Mouse (Mus musculus) E14TG2a.4 (cell line): Measurements from ENCODE around the gene Mrpl37.
A peak's percentile ranks its signal among the peaks of the same experiment; 100 is the strongest.

Experiments
- H3K27me3 ChIP-seq: 2 replicates; pipeline ENCODE4 v1.6.1; 2014; ENCODE audit warnings: low read length, control low read depth; ENCODE audit not compliant: insufficient read depth
- H3K36me3 ChIP-seq: 2 replicates; pipeline ENCODE4 v1.6.1; 2014; ENCODE audit warnings: low read length, control low read depth; ENCODE audit not compliant: insufficient read depth
- H3K4me1 ChIP-seq: replicated peaks from 2 replicates; pipeline ENCODE4 v1.6.1; 2014; ENCODE audit warnings: low read depth, low read length, control low read depth
- H3K4me3 ChIP-seq: replicated peaks from 2 replicates; pipeline ENCODE4 v1.5.1; 2014; ENCODE audit warnings: mild to moderate bottlenecking, low read length
- H3K9me3 ChIP-seq: 2 replicates; pipeline ENCODE4 v1.6.1; 2014; ENCODE audit warnings: low read length, control low read depth
- CTCF ChIP-seq: conservative IDR thresholded peaks from 2 replicates; pipeline ENCODE4 v1.5.1; 2014; ENCODE audit warnings: low read length
- NANOG ChIP-seq: IDR thresholded peaks from 2 replicates; pipeline ENCODE4 v1.6.1; 2014; ENCODE audit warnings: borderline replicate concordance, low read length, mixed read lengths
- POU5F1 ChIP-seq: IDR thresholded peaks from 2 replicates; pipeline ENCODE4 v1.6.1; 2014; ENCODE audit warnings: low read length, borderline replicate concordance

Gene Mrpl37

DNA sequence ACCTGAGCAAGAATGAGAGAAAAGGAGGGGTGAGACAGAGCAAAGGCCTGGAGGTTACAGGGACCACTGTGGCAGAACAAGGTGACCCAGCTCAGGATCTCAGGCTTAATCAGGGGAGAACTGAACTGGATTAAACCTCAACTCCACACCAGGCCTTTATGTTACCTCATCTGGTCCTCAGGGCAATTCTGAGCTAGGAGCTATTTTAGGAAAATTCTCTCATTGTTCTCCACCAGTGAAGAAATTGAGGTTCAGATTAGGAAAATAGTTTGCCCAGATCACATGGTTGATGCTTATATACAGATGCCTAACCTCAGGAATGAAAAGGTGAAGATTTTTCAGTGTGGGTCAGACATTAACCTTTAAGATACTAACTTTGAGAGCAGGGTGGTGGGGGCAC, 13.0 kb upstream of the Mrpl37 start:
- TF ChIP-seq CTCF: no peak
- TF ChIP-seq NANOG: no peak
- no peak for TF ChIP-seq POU5F1
- Histone ChIP-seq H3K4me1 (peaks cover 5% of the 10 kb centered on the region), H3K4me3 (no peak overlapping the region), H3K36me3 (no peaks in the 10 kb centered on the region), H3K9me3 (no peaks in the 10 kb centered on the region), H3K27me3 (no peaks in the 10 kb centered on the region)

DNA sequence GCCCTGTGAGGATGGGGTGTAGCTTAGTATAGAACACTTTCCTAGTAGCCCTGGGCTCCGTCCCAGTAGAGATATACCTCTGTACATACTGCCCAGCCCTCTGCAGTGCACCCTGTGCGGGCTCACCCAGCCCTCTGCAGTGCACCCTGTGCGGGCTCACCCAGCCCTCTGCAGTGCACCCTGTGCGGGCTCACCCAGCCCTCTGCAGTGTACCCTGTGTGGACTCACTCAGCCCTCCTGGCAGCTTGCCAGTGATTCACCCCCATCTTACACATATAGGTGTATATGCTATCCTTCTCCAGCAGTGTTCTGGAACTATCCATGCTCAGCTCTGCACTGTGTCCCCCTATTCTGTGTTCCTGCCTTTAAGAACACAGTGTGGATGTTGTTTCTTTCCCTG, 12.2 kb upstream of the Mrpl37 start:
- H3K4me1 ChIP-seq: no peaks in the 10 kb centered on the region
- TF ChIP-seq NANOG: no peak
- no peak for TF ChIP-seq POU5F1
- TF ChIP-seq CTCF: no peak
- no peaks in the 10 kb centered on the region for H3K9me3 ChIP-seq
- H3K27me3 ChIP-seq: no peaks in the 10 kb centered on the region
- no peaks in the 10 kb centered on the region for H3K36me3 ChIP-seq
- H3K4me3 ChIP-seq: no peak overlapping the region

DNA sequence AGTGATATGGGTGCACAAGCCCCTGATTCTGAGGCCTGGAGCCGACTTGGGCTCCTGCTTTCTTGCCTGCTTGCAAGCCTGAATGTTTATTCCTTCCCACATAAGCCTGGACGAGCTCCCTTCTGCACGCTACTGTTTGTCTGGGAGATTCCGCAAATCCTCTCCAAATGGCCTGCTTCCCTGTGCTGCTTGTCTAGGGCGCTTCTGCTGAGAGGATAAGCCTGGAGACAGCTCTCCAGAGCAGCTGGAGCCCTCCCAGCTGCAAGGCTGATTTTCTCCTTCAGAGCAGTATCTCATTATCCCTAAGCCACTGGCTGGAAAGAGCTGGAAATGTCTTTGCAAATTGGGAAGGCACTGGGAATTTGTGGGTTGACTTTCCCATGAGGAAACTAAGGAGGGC, 8.8 kb upstream of the Mrpl37 start:
- H3K4me3 ChIP-seq: no peak overlapping the region
- no peak for TF ChIP-seq POU5F1
- TF ChIP-seq NANOG: no peak
- TF ChIP-seq CTCF: no peak
- no peaks in the 10 kb centered on the region for H3K9me3 ChIP-seq
- H3K4me1 ChIP-seq: no peaks in the 10 kb centered on the region
- no peaks in the 10 kb centered on the region for H3K27me3 ChIP-seq
- H3K36me3 ChIP-seq: no peaks in the 10 kb centered on the region

- no peaks in the 10 kb centered on the region for H3K36me3 ChIP-seq
- H3K4me3 ChIP-seq: no peak overlapping the region
- H3K27me3 ChIP-seq: no peaks in the 10 kb centered on the region
- TF ChIP-seq CTCF (no peak), NANOG (no peak), POU5F1 (no peak)
- no peaks in the 10 kb centered on the region for H3K9me3 ChIP-seq
- peaks cover 18% of the 10 kb centered on the region for H3K4me1 ChIP-seq
Measured at GRCm38 (mm10) chr4:107072343-107072742, 5.7 kb upstream of the Mrpl37 start.

DNA sequence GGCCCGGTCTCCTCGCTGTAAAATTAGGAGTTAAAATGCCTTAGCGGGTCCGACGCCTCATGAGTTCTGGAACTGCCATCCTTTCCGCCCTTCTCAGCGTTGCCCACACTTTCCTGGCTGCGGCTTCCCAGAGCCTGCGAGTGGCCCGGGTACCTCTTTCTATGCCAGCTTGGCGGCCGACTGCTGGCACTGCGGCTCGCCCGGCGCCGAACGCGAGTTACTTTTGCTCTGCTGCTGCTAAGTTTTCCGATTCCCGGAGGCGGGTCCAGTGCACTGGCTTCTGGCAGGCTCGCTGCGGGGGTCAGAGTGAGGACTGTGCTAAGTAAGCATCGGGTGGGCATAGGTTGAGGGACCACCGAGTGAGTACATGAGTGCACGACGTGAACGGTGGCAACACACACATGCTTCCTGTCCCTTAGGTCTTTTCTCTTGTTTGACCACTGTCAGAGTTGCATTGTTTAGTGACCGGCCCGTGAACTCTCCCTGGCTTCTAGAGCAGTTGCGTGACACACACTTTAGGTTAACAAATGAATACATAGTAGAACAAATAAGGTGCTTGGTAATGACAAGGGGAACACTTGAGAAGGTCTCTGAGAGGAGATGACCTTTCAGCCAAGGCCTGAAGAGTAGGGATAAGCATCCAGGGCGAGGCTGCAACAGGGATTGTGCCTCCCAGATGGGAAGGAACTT, 628 bp upstream of the Mrpl37 start:
- Histone ChIP-seq H3K36me3 (peaks cover 34% of the 10 kb centered on the region), H3K4me3 (peak overlapping the region; percentile 96), H3K4me1 (peaks cover 30% of the 10 kb centered on the region), H3K9me3 (no peaks in the 10 kb centered on the region), H3K27me3 (no peaks in the 10 kb centered on the region)
- peak; percentile 36; the same call in 1 of the 2 replicates for TF ChIP-seq NANOG
- no peak for TF ChIP-seq CTCF

DNA sequence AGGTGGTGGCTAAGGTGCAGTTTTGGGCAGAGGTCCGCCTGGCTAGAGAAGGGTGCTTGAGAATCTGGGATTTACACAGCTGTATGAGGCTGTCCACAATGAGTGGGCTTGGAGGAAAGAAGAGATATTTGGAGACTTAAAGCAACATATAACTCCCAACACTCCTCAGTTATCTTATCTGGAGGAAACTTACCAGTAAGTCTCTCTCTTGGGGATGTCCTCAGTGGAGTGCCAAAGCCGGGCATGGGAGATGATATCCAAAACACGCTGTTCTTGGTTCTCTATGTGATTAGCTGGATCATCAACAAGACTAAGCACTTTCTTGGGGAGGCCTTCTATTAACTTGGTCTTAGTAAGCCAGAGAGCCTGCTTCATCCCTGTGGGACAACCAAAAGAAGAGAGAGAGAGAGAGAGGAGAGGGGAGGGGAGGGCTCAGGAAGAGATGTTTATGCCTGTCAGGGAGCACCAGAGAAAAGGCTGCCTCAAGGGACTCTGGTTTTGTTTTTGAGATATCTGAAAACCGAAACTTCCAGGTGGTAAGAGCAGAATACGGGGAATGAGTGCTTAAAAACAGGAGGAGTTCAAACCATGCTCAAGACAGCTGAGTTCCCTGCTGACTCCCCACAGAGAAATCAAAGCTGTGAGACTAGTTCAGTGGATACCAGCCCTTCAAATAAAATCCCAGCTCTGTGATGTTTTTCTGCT, 2.1 kb downstream of the Mrpl37 start:
- no peak for TF ChIP-seq CTCF
- Histone ChIP-seq H3K9me3 (no peaks in the 10 kb centered on the region), H3K36me3 (peaks cover 61% of the 10 kb centered on the region), H3K4me3 (no peak overlapping the region), H3K4me1 (peaks cover 30% of the 10 kb centered on the region), H3K27me3 (no peaks in the 10 kb centered on the region)

GRCm38 (mm10) chr4:107063214-107063613, 3.5 kb downstream of the Mrpl37 start:
- Histone ChIP-seq H3K27me3 (no peaks in the 10 kb centered on the region), H3K4me3 (no peak overlapping the region), H3K4me1 (peaks cover 21% of the 10 kb centered on the region), H3K9me3 (no peaks in the 10 kb centered on the region), H3K36me3 (peaks cover 74% of the 10 kb centered on the region)
- no peak for TF ChIP-seq CTCF
- TF ChIP-seq POU5F1: no peak
- no peak for TF ChIP-seq NANOG

DNA sequence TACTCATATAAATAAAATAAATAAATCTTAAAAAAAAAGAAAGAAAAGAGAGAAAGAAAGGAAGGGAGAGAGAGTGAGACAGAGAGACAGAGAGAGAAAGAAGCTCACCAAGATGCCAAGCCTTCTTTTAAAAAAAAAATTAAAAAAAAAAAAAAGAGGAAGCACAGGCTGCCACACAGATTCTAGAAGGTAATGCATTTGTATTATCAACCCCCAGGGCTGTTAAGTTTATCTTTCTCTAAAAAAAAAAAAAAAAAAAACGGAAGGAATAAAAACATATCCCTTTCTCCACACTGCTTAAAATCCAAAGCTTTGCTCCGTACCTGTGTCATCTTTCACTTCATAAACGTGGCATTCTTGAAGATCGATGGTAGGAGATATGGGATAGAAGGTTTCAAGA, 5.1 kb downstream of the Mrpl37 start:
- H3K4me1 ChIP-seq: peaks cover 17% of the 10 kb centered on the region
- H3K4me3 ChIP-seq: no peak overlapping the region
- no peaks in the 10 kb centered on the region for H3K9me3 ChIP-seq
- H3K36me3 ChIP-seq: peaks cover 91% of the 10 kb centered on the region
- TF ChIP-seq CTCF: no peak
- no peak for TF ChIP-seq POU5F1
- TF ChIP-seq NANOG: no peak
- no peaks in the 10 kb centered on the region for H3K27me3 ChIP-seq

DNA sequence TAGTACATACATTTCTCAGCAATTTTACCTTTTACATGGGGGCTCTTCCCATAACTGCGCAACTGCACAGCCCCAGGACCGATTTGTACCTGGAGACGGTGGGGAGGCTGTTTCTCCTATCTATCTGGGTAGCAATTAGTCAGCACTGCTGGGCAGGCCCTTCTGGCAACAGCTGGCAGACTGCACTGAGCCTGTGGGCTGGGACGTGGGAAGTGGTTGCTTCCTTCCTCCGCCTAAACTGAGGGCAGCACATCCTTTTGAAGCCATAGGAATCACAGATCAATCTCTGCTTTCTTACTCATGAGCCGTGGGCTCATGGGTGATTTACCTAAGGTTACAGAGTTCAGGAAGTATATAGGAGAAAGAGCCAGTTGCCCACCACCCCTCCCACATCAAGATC, 7.9 kb downstream of the Mrpl37 start:
- Histone ChIP-seq H3K4me1 (peaks cover 8% of the 10 kb centered on the region; the same call in 1 of the 2 replicates), H3K36me3 (peaks cover 82% of the 10 kb centered on the region), H3K9me3 (no peaks in the 10 kb centered on the region), H3K27me3 (no peaks in the 10 kb centered on the region), H3K4me3 (no peak overlapping the region)
- TF ChIP-seq POU5F1 (no peak), CTCF (no peak), NANOG (no peak)
